Mouse (Mus musculus) lung, embryonic 14.5 days (tissue): Measurements from ENCODE around the gene Kdm1b. TPM values are rescaled to one million over a fixed set of nuclear protein-coding genes. Genes with fewer than 3 reads are reported as not detected.
A peak's percentile ranks its signal among the peaks of the same experiment; 100 is the strongest.

Experiments
- ATAC-seq: fragments of 200-750 bp; cut with Nextera tagmentation; 2 replicates; pipeline ENCODE4 v1.8.0; 2017; ENCODE audit warnings: mild to moderate bottlenecking, moderate TSS enrichment, moderate library complexity; ENCODE audit not compliant: insufficient read depth
- DNase-seq: peaks from one replicate; pipeline ENCODE4 v3.0.0-alpha.2; 2015
- H3K27ac ChIP-seq: fragments of 300-500 bp; sonication (generic); 2 replicates; pipeline ENCODE4 v1.5.1; 2014; ENCODE audit warnings: low read depth, mild to moderate bottlenecking, moderate library complexity
- H3K27me3 ChIP-seq: fragments of 300-500 bp; sonication (generic); 2 replicates; pipeline ENCODE4 v1.6.1; 2014; ENCODE audit warnings: low read length, control low read depth; ENCODE audit not compliant: insufficient read depth
- H3K36me3 ChIP-seq: fragments of 300-500 bp; sonication (generic); 2 replicates; pipeline ENCODE4 v1.6.1; 2014; ENCODE audit warnings: control low read depth; ENCODE audit not compliant: insufficient read depth
- H3K4me1 ChIP-seq: fragments of 300-500 bp; sonication (generic); 2 replicates; pipeline ENCODE4 v1.6.1; 2014; ENCODE audit warnings: antibody characterized with exemption, control low read depth; ENCODE audit not compliant: insufficient read depth
- H3K4me2 ChIP-seq: fragments of 300-500 bp; sonication (generic); 2 replicates; pipeline ENCODE4 v1.6.1; 2014; ENCODE audit warnings: mild to moderate bottlenecking
- H3K4me3 ChIP-seq: fragments of 300-500 bp; sonication (generic); 2 replicates; pipeline ENCODE4 v1.5.1; 2014; ENCODE audit warnings: low read depth, low read length
- H3K9ac ChIP-seq: fragments of 300-500 bp; sonication (generic); 2 replicates; pipeline ENCODE4 v1.6.1; 2014
- H3K9me3 ChIP-seq: fragments of 300-500 bp; sonication (generic); 2 replicates; pipeline ENCODE4 v1.6.1; 2016; ENCODE audit warnings: low read depth, low read length, control low read depth
- CTCF ChIP-seq: IDR thresholded peaks from 2 replicates; pipeline ENCODE4 v1.5.1; 2016; ENCODE audit warnings: antibody characterized with exemption, low read depth
- WGBS: fragments of 180-500 bp; shearing (Covaris S2); extraction: QIAGEN DNeasy Blood & Tissue Kit; methylation state at CpG from one replicate; pipeline ENCODE4 v1.1.7; 2014; 5-methylcytosine and 5-hydroxymethylcytosine counted together
- polyA plus RNA-seq: library from polyadenylated mRNA; unstranded; fragments of >200 nt; fragmentation: Nextera tagmentation; extraction: Ambion mirVana; gene quantifications from 2 replicates; pipeline ENCODE4 v1.2.1, GENCODE M21; 2014

The Kdm1b gene
- polyA plus RNA-seq, 1 experiment from 2014 or later = 11.8 TPM

GRCm38 (mm10) chr13:47109239-47109638 lies 65.9 kb downstream of the Kdm1b start:
- ATAC-seq = no peak

GRCm38 (mm10) chr13:47111185-47111584 lies 67.9 kb downstream of the Kdm1b start:
- no peak overlapping the region for H3K4me3 ChIP-seq
- H3K9ac ChIP-seq = no peak overlapping the region
- ATAC-seq (no peak), DNase-seq (no peak)
- H3K9me3 ChIP-seq = no peaks in the 10 kb centered on the region
- H3K36me3 ChIP-seq = no peaks in the 10 kb centered on the region
- no peaks in the 10 kb centered on the region for H3K27me3 ChIP-seq
- H3K4me1 ChIP-seq = peaks cover 3% of the 10 kb centered on the region; the same call in 1 of the 2 replicates
- 79% methylated on average over 3 of the region's 3 CpGs for WGBS
- H3K27ac ChIP-seq = no peak overlapping the region
- H3K4me2 ChIP-seq = no peak overlapping the region
- no peak for TF ChIP-seq CTCF

More at GRCm38 (mm10) chr13:47109239-47109638, 65.9 kb downstream of the Kdm1b start:
- no peaks in the 10 kb centered on the region for H3K36me3 ChIP-seq
- no peak overlapping the region for H3K4me3 ChIP-seq
- DNase-seq = no peak
- no peak for TF ChIP-seq CTCF
- H3K27ac ChIP-seq = no peak overlapping the region
- H3K9ac ChIP-seq = no peak overlapping the region
- no peaks in the 10 kb centered on the region for H3K9me3 ChIP-seq
- WGBS = 50% methylated on average over 2 of the region's 2 CpGs
- peaks cover 3% of the 10 kb centered on the region; the same call in 1 of the 2 replicates for H3K4me1 ChIP-seq
- no peak overlapping the region for H3K4me2 ChIP-seq
- H3K27me3 ChIP-seq = no peaks in the 10 kb centered on the region

- Histone ChIP-seq H3K36me3 (no peaks in the 10 kb centered on the region), H3K4me2 (no peak overlapping the region), H3K9me3 (no peaks in the 10 kb centered on the region), H3K27ac (no peak overlapping the region), H3K27me3 (no peaks in the 10 kb centered on the region), H3K9ac (no peak overlapping the region), H3K4me3 (no peak overlapping the region), H3K4me1 (peaks cover 3% of the 10 kb centered on the region; the same call in 1 of the 2 replicates)
- TF ChIP-seq CTCF = no peak
- ATAC-seq = no peak
- DNase-seq = no peak
- 84% methylated on average over 3 of the region's 3 CpGs for WGBS
Measured at GRCm38 (mm10) chr13:47112056-47112455, 68.8 kb downstream of the Kdm1b start.

- no peak for ATAC-seq
- peaks cover 3% of the 10 kb centered on the region; the same call in 1 of the 2 replicates for H3K4me1 ChIP-seq
- no peak for TF ChIP-seq CTCF
- 41% methylated on average over 3 of the region's 3 CpGs for WGBS
- no peak overlapping the region for H3K4me3 ChIP-seq
- no peak overlapping the region for H3K9ac ChIP-seq
- DNase-seq = peak; percentile 29
- H3K27me3 ChIP-seq = no peaks in the 10 kb centered on the region
- no peaks in the 10 kb centered on the region for H3K9me3 ChIP-seq
- H3K36me3 ChIP-seq = no peaks in the 10 kb centered on the region
- H3K4me2 ChIP-seq = no peak overlapping the region
- peak overlapping the region; percentile 25; the same call in 1 of the 2 replicates for H3K27ac ChIP-seq
Measured at GRCm38 (mm10) chr13:47112924-47113323, 69.6 kb downstream of the Kdm1b start.

GRCm38 (mm10) chr13:47116000-47116399 lies 72.7 kb downstream of the Kdm1b start:
- no peak for DNase-seq
- H3K9me3 ChIP-seq = no peaks in the 10 kb centered on the region
- H3K4me3 ChIP-seq = no peak overlapping the region
- 81% methylated on average over 3 of the region's 3 CpGs for WGBS
- no peak for ATAC-seq
- no peak for TF ChIP-seq CTCF
- no peak overlapping the region for H3K27ac ChIP-seq
- peaks cover 2% of the 10 kb centered on the region; the same call in 1 of the 2 replicates for H3K27me3 ChIP-seq
- no peak overlapping the region for H3K9ac ChIP-seq
- no peak overlapping the region for H3K4me2 ChIP-seq
- no peaks in the 10 kb centered on the region for H3K36me3 ChIP-seq
- H3K4me1 ChIP-seq = peaks cover 3% of the 10 kb centered on the region; the same call in 1 of the 2 replicates

- Histone ChIP-seq H3K27ac (no peak overlapping the region), H3K9me3 (no peaks in the 10 kb centered on the region), H3K9ac (no peak overlapping the region), H3K4me3 (no peak overlapping the region), H3K4me2 (no peak overlapping the region; the same call in 1 of the 2 replicates), H3K27me3 (peaks cover 15% of the 10 kb centered on the region; the same call in 1 of the 2 replicates), H3K36me3 (no peaks in the 10 kb centered on the region), H3K4me1 (0 out of 2 replicates have a peak, but pooled peaks cover 2% of the 10 kb centered on the region)
- ATAC-seq (no peak), DNase-seq (no peak)
- peak; percentile 25; the same call in 1 of the 2 replicates for TF ChIP-seq CTCF
- 40% methylated on average over 12 of the region's 12 CpGs for WGBS
Measured at GRCm38 (mm10) chr13:47121333-47121889, 78.1 kb downstream of the Kdm1b start.

GRCm38 (mm10) chr13:47122537-47123430 lies 79.5 kb downstream of the Kdm1b start, which contains the start of gene Rnf144b:
Gene Rnf144b (plus strand): TSS chr13:47122656.
- DNase-seq (peak; percentile 74), ATAC-seq (peak; percentile 31; the same call in 1 of the 2 replicates)
- H3K27me3 ChIP-seq = peaks cover 15% of the 10 kb centered on the region; the same call in 1 of the 2 replicates
- 2% methylated on average over 55 of the region's 55 CpGs for WGBS
- no peaks in the 10 kb centered on the region for H3K36me3 ChIP-seq
- peak within 1 kb of the TSS; percentile 93 for H3K4me2 ChIP-seq
- peak within 1 kb of the TSS; percentile 50 for H3K9ac ChIP-seq
- TF ChIP-seq CTCF = no peak
- H3K4me1 ChIP-seq = 0 out of 2 replicates have a peak, but pooled peaks cover 2% of the 10 kb centered on the region
- H3K9me3 ChIP-seq = no peaks in the 10 kb centered on the region
- H3K4me3 ChIP-seq = peak within 1 kb of the TSS; percentile 53
- H3K27ac ChIP-seq = no peak within 1 kb of the TSS
